Mouse (Mus musculus) central nervous system, embryonic 11.5 days (tissue): ENCODE data around the gene Tshz3. TPM values are rescaled to one million over a fixed set of nuclear protein-coding genes. Genes with fewer than 3 reads are reported as not detected.

ENCODE experiments used
- polyA plus RNA-seq: library from polyadenylated mRNA; depleted of rRNA; stranded (reverse); fragments of >200 nt; gene quantifications from 2 replicates; pipeline ENCODE4 v1.2.3, GENCODE M21; 2012; rRNA removed

Gene Tshz3
- 7.5 and 13.2 TPM in 2 replicates for polyA plus RNA-seq

GRCm38 (mm10) chr7:36697856-36698588, at the start of gene Tshz3:
Gene Tshz3, plus strand, starts transcription at chr7:36698118.

